Mouse (Mus musculus): ENCODE results near the gene Slc39a11. TPM values are rescaled to one million over a fixed set of nuclear protein-coding genes. Genes with fewer than 3 reads are reported as not detected.

Slc39a11 gene
- polyA plus RNA-seq, 1 experiment from 2014 or later: 26.3 TPM

DNA sequence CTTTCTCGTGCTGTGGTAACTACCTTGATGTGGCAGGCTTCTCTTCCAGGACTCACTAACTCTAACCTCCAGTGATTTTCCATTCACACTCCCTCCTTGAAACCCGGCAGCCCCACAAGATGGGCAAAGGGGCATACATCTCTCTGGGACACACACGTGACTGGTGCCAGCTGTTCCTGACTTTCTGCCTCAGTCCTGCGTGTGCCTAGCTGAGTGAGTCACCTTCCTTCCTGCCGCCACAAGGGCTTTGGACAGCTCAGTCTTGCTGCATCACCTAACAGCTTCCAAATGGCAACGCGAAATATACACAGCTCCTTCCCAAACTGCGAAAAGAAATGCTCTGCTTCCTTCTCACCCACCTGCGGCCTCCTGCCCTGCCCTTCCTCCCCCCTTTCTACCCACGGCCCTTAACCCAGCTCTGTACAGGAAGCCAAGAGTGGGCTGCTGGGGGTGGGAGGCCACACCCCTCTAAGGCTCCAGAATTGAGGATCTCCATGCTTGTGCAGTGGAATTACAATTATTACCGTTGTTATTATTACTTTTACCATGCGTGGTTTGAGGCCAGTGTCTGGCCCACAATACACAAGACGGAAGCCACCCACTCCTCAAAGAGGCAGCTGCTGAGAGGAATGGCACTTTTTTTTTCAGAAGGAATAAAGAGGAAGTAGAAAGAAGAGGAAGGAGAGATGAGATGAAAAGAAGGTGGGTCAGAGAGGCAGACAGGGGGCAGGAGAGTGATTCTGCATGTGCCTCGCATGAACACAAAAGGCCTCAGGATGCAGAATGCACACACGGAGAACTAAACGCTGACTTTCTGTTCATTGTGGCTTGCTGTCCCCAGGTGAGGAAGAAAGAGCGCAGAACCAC is 179.7 kb downstream of the Slc39a11 start:
- H3K9me3 ChIP-seq: no peaks in the 10 kb centered on the region
- no peaks in the 10 kb centered on the region for H3K27me3 ChIP-seq
- 63% methylated on average over 17 of the region's 17 CpGs for WGBS
- H3K9ac ChIP-seq: no peak overlapping the region
- ATAC-seq (ENCODE audit: insufficient number of reproducible peaks, insufficient read depth, low FRiP score, low TSS enrichment, low read depth): no peak
- H3K27ac ChIP-seq: 0 out of 2 replicates have a peak overlapping the region, but pooled peaks have one; percentile 33
- no peak overlapping the region for H3K4me2 ChIP-seq
- no peak overlapping the region for H3K4me3 ChIP-seq
- H3K4me1 ChIP-seq: peaks cover 16% of the 10 kb centered on the region
- H3K36me3 ChIP-seq: no peaks in the 10 kb centered on the region

DNA sequence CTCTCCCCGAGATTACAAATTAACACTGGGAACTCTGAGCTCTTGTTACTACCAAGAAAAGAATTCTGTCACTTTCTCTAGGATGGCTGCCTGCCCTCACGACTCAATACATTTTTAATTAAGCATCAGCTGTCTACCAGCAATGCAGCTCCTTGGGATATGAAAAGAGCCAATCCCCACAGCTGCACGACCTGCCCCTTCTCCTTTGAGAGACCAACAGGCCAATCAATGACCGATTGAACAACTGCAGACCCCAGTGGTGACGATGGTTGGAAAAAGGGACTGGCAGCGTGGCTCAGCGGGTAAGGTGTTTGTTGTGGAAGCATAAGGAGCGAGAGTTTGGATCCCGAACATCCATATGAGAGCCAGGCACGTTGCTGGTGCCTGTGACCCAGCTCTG is 181.9 kb downstream of the Slc39a11 start:
- no peaks in the 10 kb centered on the region for H3K9me3 ChIP-seq
- no peak overlapping the region for H3K9ac ChIP-seq
- H3K27me3 ChIP-seq: no peaks in the 10 kb centered on the region
- ATAC-seq (ENCODE audit: insufficient number of reproducible peaks, insufficient read depth, low FRiP score, low TSS enrichment, low read depth): no peak
- H3K4me2 ChIP-seq: no peak overlapping the region
- peaks cover 13% of the 10 kb centered on the region for H3K4me1 ChIP-seq
- no peak overlapping the region for H3K27ac ChIP-seq
- no peak overlapping the region for H3K4me3 ChIP-seq
- 68% methylated on average over 10 of the region's 10 CpGs for WGBS
- no peaks in the 10 kb centered on the region for H3K36me3 ChIP-seq

GRCm38 (mm10) chr11:113467313-113467811 is 182.5 kb downstream of the Slc39a11 start:
- ATAC-seq (ENCODE audit: insufficient number of reproducible peaks, insufficient read depth, low FRiP score, low TSS enrichment, low read depth): no peak
- Histone ChIP-seq H3K36me3 (no peaks in the 10 kb centered on the region), H3K9ac (no peak overlapping the region), H3K27me3 (no peaks in the 10 kb centered on the region), H3K4me3 (no peak overlapping the region), H3K4me1 (peaks cover 13% of the 10 kb centered on the region), H3K27ac (no peak overlapping the region), H3K9me3 (no peaks in the 10 kb centered on the region), H3K4me2 (no peak overlapping the region)
- WGBS: 83% methylated on average over 12 of the region's 12 CpGs

DNA sequence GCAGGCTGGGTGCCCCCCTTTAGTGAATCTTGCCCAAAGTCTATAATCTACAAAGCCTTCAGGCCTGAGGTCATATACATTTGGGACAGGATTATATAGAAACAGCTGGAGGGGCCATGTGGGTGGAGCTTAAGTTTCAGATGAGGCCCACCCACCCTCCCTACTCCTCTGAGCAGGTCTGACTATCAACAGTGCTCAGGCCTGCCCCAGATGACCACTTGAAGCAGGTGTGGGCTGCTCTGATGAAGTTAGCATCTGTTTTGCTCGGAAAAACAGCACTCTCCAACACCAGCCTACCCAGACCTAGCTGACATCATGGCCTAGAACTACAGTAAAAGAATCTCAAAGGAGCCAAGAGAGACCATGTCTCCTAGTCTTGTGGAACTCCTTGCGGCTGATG is 189.8 kb downstream of the Slc39a11 start:
- 94% methylated on average over 2 of the region's 2 CpGs for WGBS

GRCm38 (mm10) chr11:113458582-113459210 is 191.2 kb downstream of the Slc39a11 start:
- peaks cover 10% of the 10 kb centered on the region; the same call in 1 of the 2 replicates for H3K4me1 ChIP-seq
- H3K4me2 ChIP-seq: no peak overlapping the region
- H3K27me3 ChIP-seq: no peaks in the 10 kb centered on the region
- no peak for ATAC-seq (ENCODE audit: insufficient number of reproducible peaks, insufficient read depth, low FRiP score, low TSS enrichment, low read depth)
- WGBS: 72% methylated on average over 15 of the region's 15 CpGs
- H3K9ac ChIP-seq: no peak overlapping the region
- H3K27ac ChIP-seq: no peak overlapping the region
- no peak overlapping the region for H3K4me3 ChIP-seq
- H3K36me3 ChIP-seq: no peaks in the 10 kb centered on the region
- H3K9me3 ChIP-seq: peaks cover 12% of the 10 kb centered on the region; the same call in 1 of the 2 replicates

More for the DNA sequence above, 189.8 kb downstream of the Slc39a11 start:
- Histone ChIP-seq H3K9me3 (peaks cover 10% of the 10 kb centered on the region; the same call in 1 of the 2 replicates), H3K36me3 (no peaks in the 10 kb centered on the region), H3K27me3 (no peaks in the 10 kb centered on the region), H3K27ac (no peak overlapping the region), H3K9ac (no peak overlapping the region), H3K4me1 (peaks cover 10% of the 10 kb centered on the region; the same call in 1 of the 2 replicates), H3K4me3 (no peak overlapping the region), H3K4me2 (no peak overlapping the region)
- peak; percentile 52; the same call in 1 of the 2 replicates for ATAC-seq (ENCODE audit: insufficient number of reproducible peaks, insufficient read depth, low FRiP score, low TSS enrichment, low read depth)

DNA sequence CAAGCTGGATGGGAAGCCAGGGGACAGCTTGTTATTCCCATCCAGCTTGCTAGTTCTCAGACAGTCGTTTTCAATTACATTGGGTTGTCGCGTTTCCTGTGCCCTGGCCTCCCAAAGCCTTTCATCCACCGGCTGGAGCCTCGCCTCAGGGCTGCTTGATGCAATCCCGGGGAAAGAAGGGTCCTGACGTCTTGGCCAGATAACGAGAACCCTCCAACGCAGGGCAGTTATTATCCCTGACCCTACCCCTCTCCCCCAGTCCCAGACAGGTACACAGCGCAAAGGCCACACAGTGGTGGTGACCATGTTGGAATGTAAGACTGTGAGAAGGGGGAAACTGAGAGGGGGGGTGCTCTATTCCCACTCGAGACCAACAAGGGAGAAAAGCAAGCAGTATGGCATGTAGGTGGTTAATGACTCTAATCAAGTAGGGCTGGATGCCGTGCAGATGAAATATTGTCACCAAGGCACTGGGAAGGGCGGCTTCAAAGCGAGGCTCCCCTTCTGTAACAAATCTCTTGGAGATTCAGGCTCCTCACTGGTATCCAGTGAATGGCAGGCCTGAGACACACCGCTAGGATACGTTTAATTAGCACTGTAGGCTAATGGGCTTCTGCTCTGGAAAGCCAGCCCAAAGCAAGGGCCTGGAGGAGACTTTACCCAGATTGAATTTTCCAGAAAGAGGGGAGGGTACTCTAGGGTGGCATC is 196.9 kb downstream of the Slc39a11 start:
- Histone ChIP-seq H3K27ac (no peak overlapping the region), H3K4me2 (peak overlapping the region; percentile 19; the same call in 1 of the 2 replicates), H3K4me3 (no peak overlapping the region), H3K9ac (no peak overlapping the region), H3K27me3 (no peaks in the 10 kb centered on the region), H3K36me3 (no peaks in the 10 kb centered on the region), H3K4me1 (peaks cover 23% of the 10 kb centered on the region), H3K9me3 (peaks cover 12% of the 10 kb centered on the region; the same call in 1 of the 2 replicates)
- no peak for ATAC-seq (ENCODE audit: insufficient number of reproducible peaks, insufficient read depth, low FRiP score, low TSS enrichment, low read depth)
- 10% methylated on average over 16 of the region's 16 CpGs for WGBS

- no peak for ATAC-seq (ENCODE audit: insufficient number of reproducible peaks, insufficient read depth, low FRiP score, low TSS enrichment, low read depth)
- Histone ChIP-seq H3K4me3 (no peak overlapping the region), H3K27me3 (no peaks in the 10 kb centered on the region), H3K4me2 (no peak overlapping the region), H3K4me1 (peaks cover 23% of the 10 kb centered on the region), H3K9me3 (peaks cover 7% of the 10 kb centered on the region; the same call in 1 of the 2 replicates), H3K27ac (no peak overlapping the region), H3K9ac (no peak overlapping the region), H3K36me3 (no peaks in the 10 kb centered on the region)
- WGBS: 60% methylated on average over 10 of the region's 10 CpGs
Observed at GRCm38 (mm10) chr11:113451301-113451700, 198.6 kb downstream of the Slc39a11 start.

DNA sequence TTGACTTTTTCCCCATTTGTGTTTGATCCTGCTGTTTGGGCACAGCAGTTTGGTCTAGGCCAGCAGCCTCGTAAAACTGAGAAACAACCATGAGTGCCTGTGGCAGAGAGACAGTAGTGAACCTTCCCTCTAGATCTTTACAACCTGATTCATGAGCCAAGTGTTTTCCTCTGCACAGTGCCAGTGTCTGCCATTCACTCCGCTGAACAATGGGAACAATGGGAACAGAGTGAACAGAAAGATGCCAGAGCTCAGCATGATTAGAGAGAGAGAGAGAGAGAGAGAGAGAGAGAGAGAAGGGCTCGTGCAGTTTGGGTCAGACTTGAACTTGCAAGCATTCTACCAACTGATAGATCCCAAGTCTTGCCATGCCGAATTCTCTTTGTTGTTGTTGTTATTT is 199.2 kb downstream of the Slc39a11 start:
- ATAC-seq (ENCODE audit: insufficient number of reproducible peaks, insufficient read depth, low FRiP score, low TSS enrichment, low read depth): no peak
- Histone ChIP-seq H3K4me1 (peaks cover 23% of the 10 kb centered on the region), H3K27ac (no peak overlapping the region), H3K27me3 (no peaks in the 10 kb centered on the region), H3K36me3 (no peaks in the 10 kb centered on the region; the same call in 1 of the 2 replicates), H3K9ac (no peak overlapping the region), H3K9me3 (peaks cover 3% of the 10 kb centered on the region; the same call in 1 of the 2 replicates), H3K4me3 (no peak overlapping the region), H3K4me2 (no peak overlapping the region)
- 84% methylated on average over 4 of the region's 4 CpGs for WGBS

- ATAC-seq (ENCODE audit: insufficient number of reproducible peaks, insufficient read depth, low FRiP score, low TSS enrichment, low read depth): no peak
- 89% methylated on average over 6 of the region's 6 CpGs for WGBS
- no peaks in the 10 kb centered on the region for H3K27me3 ChIP-seq
Observed at GRCm38 (mm10) chr11:113450028-113450427, 199.9 kb downstream of the Slc39a11 start.

DNA sequence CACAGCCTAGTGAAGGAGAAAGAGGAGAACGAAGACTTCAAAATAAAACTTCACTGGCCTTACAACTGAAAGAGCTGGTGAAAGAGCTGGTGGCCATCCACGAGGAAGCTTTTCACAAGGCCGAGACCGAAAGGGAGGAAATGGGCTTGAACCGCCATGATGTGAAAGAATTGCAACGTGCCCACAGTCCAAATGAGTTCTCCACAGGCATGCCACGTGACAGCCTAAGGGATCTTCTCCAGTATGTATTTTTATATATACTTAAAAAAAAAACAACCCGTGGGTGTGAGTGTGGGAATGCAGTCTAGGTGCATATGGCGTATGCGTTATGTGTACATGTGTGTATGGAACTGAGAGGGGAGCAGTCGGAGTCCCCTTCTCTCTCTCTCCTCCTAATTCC is 207.8 kb downstream of the Slc39a11 start:
- Histone ChIP-seq H3K4me1 (peaks cover 19% of the 10 kb centered on the region), H3K4me3 (no peak overlapping the region), H3K9me3 (no peaks in the 10 kb centered on the region; the same call in 1 of the 2 replicates), H3K9ac (no peak overlapping the region), H3K27me3 (no peaks in the 10 kb centered on the region), H3K27ac (no peak overlapping the region), H3K4me2 (no peak overlapping the region), H3K36me3 (peaks cover 3% of the 10 kb centered on the region; the same call in 1 of the 2 replicates)
- no peak for ATAC-seq (ENCODE audit: insufficient number of reproducible peaks, insufficient read depth, low FRiP score, low TSS enrichment, low read depth)
- WGBS: 96% methylated on average over 11 of the region's 11 CpGs

More at GRCm38 (mm10) chr11:113450028-113450427, 199.9 kb downstream of the Slc39a11 start:
- peaks cover 23% of the 10 kb centered on the region for H3K4me1 ChIP-seq
- no peak overlapping the region for H3K4me2 ChIP-seq
- peaks cover under 1% of the 10 kb centered on the region; the same call in 1 of the 2 replicates for H3K9me3 ChIP-seq
- H3K9ac ChIP-seq: no peak overlapping the region
- H3K27ac ChIP-seq: no peak overlapping the region
- no peaks in the 10 kb centered on the region; the same call in 1 of the 2 replicates for H3K36me3 ChIP-seq
- H3K4me3 ChIP-seq: no peak overlapping the region

All from embryonic facial prominence, embryonic 13.5 days (tissue).